Mouse (Mus musculus) neural tube, embryonic 11.5 days (tissue): Measurements from ENCODE around the gene Fam3c. TPM values are rescaled to one million over a fixed set of nuclear protein-coding genes. Genes with fewer than 3 reads are reported as not detected.

ENCODE experiments used
- ATAC-seq: fragments of 200-750 bp; cut with Nextera tagmentation; 2 replicates; pipeline ENCODE4 v1.8.0; 2017; ENCODE audit warnings: moderate number of reproducible peaks, mild to moderate bottlenecking, moderate TSS enrichment, moderate library complexity; ENCODE audit not compliant: insufficient read depth, low FRiP score, low TSS enrichment
- DNase-seq: peaks from one replicate; pipeline ENCODE4 v3.0.0-alpha.2; 2015; ENCODE audit warnings: low spot score
- H3K27ac ChIP-seq: fragments of 300-500 bp; sonication (generic); 2 replicates; pipeline ENCODE4 v1.5.1; 2014; ENCODE audit warnings: low read depth, mild to moderate bottlenecking, low read length
- H3K27me3 ChIP-seq: fragments of 300-500 bp; sonication (generic); 2 replicates; pipeline ENCODE4 v1.6.1; 2014; ENCODE audit warnings: mild to moderate bottlenecking, low read length, mixed read lengths; ENCODE audit not compliant: control insufficient read depth, insufficient read depth
- H3K36me3 ChIP-seq: fragments of 300-500 bp; sonication (generic); 2 replicates; pipeline ENCODE4 v1.6.1; 2014; ENCODE audit warnings: mild to moderate bottlenecking, low read length, moderate library complexity, mixed read lengths; ENCODE audit not compliant: control insufficient read depth, insufficient read depth
- H3K4me1 ChIP-seq: fragments of 300-500 bp; sonication (generic); 2 replicates; pipeline ENCODE4 v1.6.1; 2014; ENCODE audit warnings: low read length, mixed read lengths; ENCODE audit not compliant: control insufficient read depth, insufficient read depth
- H3K4me2 ChIP-seq: fragments of 300-500 bp; sonication (generic); 2 replicates; pipeline ENCODE4 v1.6.1; 2014; ENCODE audit warnings: low read depth, mild to moderate bottlenecking, moderate library complexity
- H3K4me3 ChIP-seq: fragments of 300-500 bp; sonication (generic); 2 replicates; pipeline ENCODE4 v1.5.1; 2014; ENCODE audit warnings: low read depth, low read length
- H3K9ac ChIP-seq: fragments of 300-500 bp; sonication (generic); 2 replicates; pipeline ENCODE4 v1.6.1; 2014; ENCODE audit warnings: mild to moderate bottlenecking, low read length
- H3K9me3 ChIP-seq: fragments of 300-500 bp; sonication (generic); 2 replicates; pipeline ENCODE4 v1.6.1; 2016; ENCODE audit warnings: low read length; ENCODE audit not compliant: control insufficient read depth
- WGBS: fragments of 180-500 bp; shearing (Covaris S2); extraction: QIAGEN DNeasy Blood & Tissue Kit; methylation state at CpG from one replicate; pipeline ENCODE4 v1.1.7; 2014; 5-methylcytosine and 5-hydroxymethylcytosine counted together
- polyA plus RNA-seq: library from polyadenylated mRNA; unstranded; fragments of >200 nt; fragmentation: Nextera tagmentation; extraction: Ambion mirVana; gene quantifications from 2 replicates; pipeline ENCODE4 v1.2.1, GENCODE M21; 2014

Fam3c gene
- polyA plus RNA-seq, 1 experiment from 2014 or later: 33.4 TPM

DNA sequence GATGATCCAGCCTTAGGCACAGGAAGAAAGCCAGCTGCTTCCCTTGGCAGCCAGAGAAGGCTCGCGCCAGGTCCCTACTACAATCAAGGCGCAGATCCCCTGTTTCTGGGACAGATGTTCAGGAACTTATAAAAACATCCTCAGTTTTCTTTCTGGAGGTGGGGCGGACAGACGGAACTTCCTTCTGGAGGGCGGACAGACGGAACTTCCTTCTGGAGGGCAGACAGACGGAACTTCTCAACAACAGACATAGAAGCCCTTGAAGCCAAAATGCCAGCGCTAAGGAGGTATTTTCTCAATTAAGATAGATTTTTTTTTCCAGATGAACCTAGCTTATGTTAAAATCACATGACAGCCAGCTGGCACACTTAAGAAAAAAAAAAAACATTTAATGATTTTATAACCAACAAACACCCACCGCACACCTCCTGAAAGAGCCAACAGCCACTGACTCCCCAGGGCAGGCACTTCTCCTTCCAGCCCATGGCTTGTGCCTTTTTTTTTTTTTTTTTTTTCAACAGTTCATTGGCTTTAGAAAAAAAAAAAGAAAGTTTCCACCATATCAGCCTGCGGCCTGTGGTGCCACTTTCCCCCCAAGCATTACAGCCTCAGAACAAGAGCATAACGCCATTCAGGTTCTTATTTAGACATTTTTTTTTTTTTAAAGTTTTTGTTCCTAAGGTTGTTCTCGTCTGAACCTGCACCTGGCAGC lies 34.8 kb upstream of the Fam3c start:
- 72% methylated on average over 13 of the region's 13 CpGs for WGBS
- Histone ChIP-seq H3K9me3 (no peaks in the 10 kb centered on the region), H3K27me3 (no peaks in the 10 kb centered on the region), H3K27ac (no peak overlapping the region), H3K36me3 (no peaks in the 10 kb centered on the region), H3K9ac (no peak overlapping the region), H3K4me1 (no peaks in the 10 kb centered on the region), H3K4me2 (no peak overlapping the region), H3K4me3 (no peak overlapping the region)
- DNase-seq (no peak), ATAC-seq (no peak)

DNA sequence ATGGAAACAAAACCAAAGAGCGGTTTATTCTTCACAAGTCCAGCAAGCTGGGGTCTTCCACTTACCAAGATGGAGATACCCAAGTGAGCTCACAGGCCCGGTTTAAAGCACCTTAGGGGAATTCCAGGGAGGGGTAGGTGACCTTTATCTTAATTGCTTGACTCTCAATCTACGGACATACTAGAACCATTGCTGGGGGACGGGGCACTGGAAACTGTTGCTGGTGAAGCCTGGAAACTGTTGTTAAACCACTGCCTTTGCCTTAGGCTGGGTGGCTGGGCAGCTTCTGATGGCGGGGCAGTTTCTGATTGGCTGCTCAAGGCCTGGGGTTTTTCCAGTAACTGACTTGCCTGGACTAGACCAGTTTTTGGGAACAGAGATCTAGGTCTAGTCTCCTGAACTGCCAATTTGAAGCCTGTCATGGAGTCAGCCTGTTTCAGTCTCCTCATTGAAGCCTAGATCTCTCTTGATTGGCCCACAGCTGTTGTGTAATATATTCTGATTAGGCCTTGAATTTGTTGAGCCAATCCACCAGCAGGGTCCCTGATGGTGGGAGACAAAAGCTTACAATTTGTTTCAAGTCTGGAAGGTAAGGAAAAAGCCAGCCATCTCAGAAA lies 29.3 kb upstream of the Fam3c start:
- H3K36me3 ChIP-seq: no peaks in the 10 kb centered on the region
- H3K9me3 ChIP-seq: no peaks in the 10 kb centered on the region
- no peak overlapping the region for H3K4me3 ChIP-seq
- DNase-seq: no peak
- no peaks in the 10 kb centered on the region for H3K4me1 ChIP-seq
- H3K9ac ChIP-seq: no peak overlapping the region
- H3K27ac ChIP-seq: no peak overlapping the region
- no peak overlapping the region for H3K4me2 ChIP-seq
- 91% methylated on average over 5 of the region's 5 CpGs for WGBS
- ATAC-seq: no peak
- no peaks in the 10 kb centered on the region for H3K27me3 ChIP-seq

DNA sequence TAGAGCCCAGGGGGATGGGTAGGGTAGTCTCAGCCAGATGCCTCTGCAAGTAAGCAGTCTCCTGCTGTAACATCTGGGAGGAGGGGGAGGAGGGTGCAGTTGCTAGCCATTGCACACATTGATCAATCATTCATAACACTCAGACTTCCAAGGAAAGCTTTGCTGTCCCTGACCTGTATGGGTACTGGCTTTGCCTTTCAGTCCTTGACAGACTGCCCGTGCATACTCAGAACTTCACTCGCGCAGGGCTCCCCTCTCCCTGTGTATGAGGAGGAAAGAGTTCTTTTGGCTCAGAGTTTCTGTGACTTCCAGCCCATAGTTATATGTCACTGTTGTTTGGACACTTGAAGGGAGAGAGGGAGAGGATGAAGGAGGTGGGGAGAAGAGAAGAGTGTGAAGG lies 24.2 kb upstream of the Fam3c start:
- ATAC-seq (no peak), DNase-seq (no peak)
- Histone ChIP-seq H3K27ac (no peak overlapping the region), H3K36me3 (no peaks in the 10 kb centered on the region), H3K27me3 (no peaks in the 10 kb centered on the region), H3K4me1 (no peaks in the 10 kb centered on the region), H3K9ac (no peak overlapping the region), H3K9me3 (no peaks in the 10 kb centered on the region), H3K4me2 (no peak overlapping the region), H3K4me3 (no peak overlapping the region)
- WGBS: 94% methylated on average over 3 of the region's 3 CpGs

DNA sequence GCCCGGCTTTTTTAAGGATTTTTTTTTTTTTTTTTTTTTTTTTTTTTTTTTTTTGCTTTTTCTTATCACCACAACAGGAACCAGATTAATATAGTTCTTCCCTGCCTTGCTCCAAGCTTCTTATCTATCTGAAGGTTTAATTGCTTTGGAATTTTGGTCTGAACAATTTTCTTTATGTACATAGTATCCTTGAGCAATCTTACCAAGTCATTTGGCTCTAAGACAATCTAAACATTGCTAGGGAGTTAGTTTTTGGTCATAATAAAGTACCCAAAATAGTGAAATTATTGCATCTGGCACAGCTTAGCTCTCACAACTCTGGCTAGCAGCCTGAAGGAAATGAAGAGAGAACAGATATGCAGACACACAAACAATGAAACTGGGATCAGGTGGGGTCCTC lies 23.8 kb upstream of the Fam3c start:
- no peak for ATAC-seq
- no peaks in the 10 kb centered on the region for H3K36me3 ChIP-seq
- no peak overlapping the region for H3K4me3 ChIP-seq
- no peak overlapping the region for H3K27ac ChIP-seq
- no peak overlapping the region for H3K9ac ChIP-seq
- no peaks in the 10 kb centered on the region for H3K9me3 ChIP-seq
- no peaks in the 10 kb centered on the region for H3K27me3 ChIP-seq
- no peak overlapping the region for H3K4me2 ChIP-seq
- no peak for DNase-seq
- 100% methylated on average over 1 of the region's 1 CpGs for WGBS
- no peaks in the 10 kb centered on the region for H3K4me1 ChIP-seq

DNA sequence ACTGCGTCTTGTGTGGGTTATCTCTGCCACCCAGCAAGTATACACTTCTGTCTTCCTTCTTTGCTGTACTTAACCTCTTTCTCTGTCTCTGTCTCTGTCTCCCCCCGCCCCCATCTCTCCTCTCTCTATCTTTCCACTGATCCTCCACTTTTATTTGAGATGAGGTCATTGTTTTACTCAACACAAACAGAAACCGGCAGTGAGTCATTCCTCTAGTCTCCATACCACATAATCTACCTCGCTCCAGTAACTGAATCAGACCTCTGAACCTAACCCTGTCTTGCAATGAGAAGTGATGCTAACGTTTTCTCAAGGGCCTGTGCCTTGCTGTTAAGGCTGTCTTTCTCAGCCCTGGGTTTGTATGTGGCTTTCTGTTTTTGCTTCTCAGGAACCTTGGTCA lies 22.4 kb upstream of the Fam3c start:
- no peak overlapping the region for H3K9ac ChIP-seq
- no peak overlapping the region for H3K4me2 ChIP-seq
- DNase-seq: no peak
- H3K9me3 ChIP-seq: no peaks in the 10 kb centered on the region
- no peaks in the 10 kb centered on the region for H3K27me3 ChIP-seq
- H3K4me1 ChIP-seq: no peaks in the 10 kb centered on the region
- H3K27ac ChIP-seq: no peak overlapping the region
- WGBS: 86% methylated on average over 5 of the region's 5 CpGs
- no peak for ATAC-seq
- no peaks in the 10 kb centered on the region for H3K36me3 ChIP-seq
- H3K4me3 ChIP-seq: no peak overlapping the region

DNA sequence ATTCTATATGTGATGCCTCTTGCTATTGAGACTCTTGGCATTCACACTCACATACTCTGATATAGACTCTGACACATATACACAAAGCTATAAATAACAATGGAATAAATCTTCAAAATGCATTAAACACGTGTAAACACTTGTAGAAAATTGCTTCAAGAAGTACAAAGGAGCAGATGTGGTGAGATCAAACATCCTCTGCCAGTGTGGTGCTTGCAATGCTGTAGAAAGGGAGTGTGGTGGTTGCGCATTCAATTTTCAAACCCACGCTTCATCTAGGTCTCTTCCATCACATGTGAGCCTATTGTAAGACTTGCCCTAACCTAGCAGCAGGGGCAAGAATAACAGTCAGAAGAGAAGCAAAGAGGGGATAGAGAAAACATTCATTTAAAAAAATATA lies 18.7 kb upstream of the Fam3c start:
- WGBS: 71% methylated on average over 3 of the region's 3 CpGs
- H3K27ac ChIP-seq: no peak overlapping the region
- ATAC-seq: no peak

DNA sequence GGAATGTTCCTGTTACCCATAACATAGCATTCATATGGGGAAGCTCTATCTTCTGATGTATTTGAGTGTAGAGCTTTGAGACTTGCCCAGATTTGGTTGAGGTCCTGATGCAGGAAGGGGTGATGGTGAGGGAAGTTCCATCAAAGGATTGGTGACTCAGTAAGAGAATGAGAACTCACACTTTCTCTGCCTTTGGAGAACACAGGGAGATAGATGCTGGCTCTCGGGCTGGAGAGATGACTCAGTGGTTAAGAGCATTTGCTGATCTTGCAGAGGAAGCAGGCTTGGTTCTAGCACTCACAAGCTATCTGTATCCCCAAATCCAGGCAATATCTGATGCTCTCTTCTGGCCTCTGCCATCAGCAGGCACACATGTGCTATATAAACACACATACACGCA lies 17.4 kb upstream of the Fam3c start:
- Histone ChIP-seq H3K36me3 (no peaks in the 10 kb centered on the region), H3K4me1 (no peaks in the 10 kb centered on the region), H3K27me3 (no peaks in the 10 kb centered on the region), H3K4me2 (no peak overlapping the region), H3K27ac (no peak overlapping the region), H3K9me3 (no peaks in the 10 kb centered on the region), H3K9ac (no peak overlapping the region), H3K4me3 (no peak overlapping the region)
- 90% methylated on average over 2 of the region's 2 CpGs for WGBS
- DNase-seq (no peak), ATAC-seq (no peak)

More for the DNA sequence above, 18.7 kb upstream of the Fam3c start:
- H3K4me2 ChIP-seq: no peak overlapping the region
- H3K9me3 ChIP-seq: no peaks in the 10 kb centered on the region
- no peak for DNase-seq
- no peaks in the 10 kb centered on the region for H3K4me1 ChIP-seq
- no peak overlapping the region for H3K4me3 ChIP-seq
- H3K9ac ChIP-seq: no peak overlapping the region
- H3K27me3 ChIP-seq: no peaks in the 10 kb centered on the region
- no peaks in the 10 kb centered on the region for H3K36me3 ChIP-seq

DNA sequence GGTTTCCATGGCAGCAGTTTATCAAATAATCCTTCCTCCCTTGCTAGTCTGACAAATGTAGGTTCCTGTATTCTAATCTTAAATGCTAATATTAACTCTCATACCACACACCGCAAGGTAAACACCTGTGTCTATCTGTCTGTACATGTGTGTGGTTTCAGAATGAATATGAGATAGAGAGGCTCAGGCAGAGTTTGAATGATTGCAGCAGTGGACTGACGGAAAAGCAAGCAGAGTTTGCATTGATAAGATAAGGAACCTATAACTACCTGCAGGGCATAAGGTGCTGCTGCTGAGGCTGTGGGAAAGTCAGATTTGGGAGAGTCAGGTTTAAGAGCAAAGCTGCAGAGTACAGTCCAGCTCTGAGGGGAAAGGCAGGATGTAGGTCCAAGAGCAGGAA lies 10.9 kb upstream of the Fam3c start:
- 88% methylated on average over 2 of the region's 2 CpGs for WGBS
- ATAC-seq: no peak

DNA sequence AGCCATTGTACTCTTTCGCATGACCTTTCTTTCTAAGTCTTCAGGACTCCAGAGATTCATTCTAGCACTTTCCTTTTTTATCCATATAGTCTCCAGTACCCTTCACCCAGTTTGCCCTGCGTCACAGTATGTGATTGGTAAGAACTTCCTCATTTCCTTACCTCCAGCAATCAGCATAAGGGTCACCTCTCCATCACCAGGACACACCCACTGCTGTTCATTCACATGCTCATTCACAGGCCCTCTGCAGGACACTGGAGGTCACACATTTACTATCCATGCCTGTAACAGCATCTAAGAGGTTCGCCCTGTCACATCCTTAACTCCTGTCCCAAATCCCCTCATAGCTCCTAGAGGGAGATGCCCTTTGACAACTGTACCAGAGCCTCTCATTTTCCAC lies 7.5 kb upstream of the Fam3c start:
- Histone ChIP-seq H3K36me3 (no peaks in the 10 kb centered on the region), H3K4me2 (no peak overlapping the region), H3K4me3 (no peak overlapping the region), H3K9me3 (no peaks in the 10 kb centered on the region), H3K27me3 (no peaks in the 10 kb centered on the region), H3K9ac (no peak overlapping the region), H3K27ac (no peak overlapping the region), H3K4me1 (no peaks in the 10 kb centered on the region)
- no peak for DNase-seq
- 83% methylated on average over 3 of the region's 3 CpGs for WGBS
- ATAC-seq: no peak

More for the DNA sequence above, 10.9 kb upstream of the Fam3c start:
- Histone ChIP-seq H3K36me3 (no peaks in the 10 kb centered on the region), H3K9ac (no peak overlapping the region), H3K4me1 (no peaks in the 10 kb centered on the region), H3K9me3 (no peaks in the 10 kb centered on the region), H3K27ac (no peak overlapping the region), H3K27me3 (no peaks in the 10 kb centered on the region), H3K4me3 (no peak overlapping the region), H3K4me2 (no peak overlapping the region)
- no peak for DNase-seq
